Mouse (Mus musculus): ENCODE measurements around the gene Maneal.

Gene Maneal

DNA sequence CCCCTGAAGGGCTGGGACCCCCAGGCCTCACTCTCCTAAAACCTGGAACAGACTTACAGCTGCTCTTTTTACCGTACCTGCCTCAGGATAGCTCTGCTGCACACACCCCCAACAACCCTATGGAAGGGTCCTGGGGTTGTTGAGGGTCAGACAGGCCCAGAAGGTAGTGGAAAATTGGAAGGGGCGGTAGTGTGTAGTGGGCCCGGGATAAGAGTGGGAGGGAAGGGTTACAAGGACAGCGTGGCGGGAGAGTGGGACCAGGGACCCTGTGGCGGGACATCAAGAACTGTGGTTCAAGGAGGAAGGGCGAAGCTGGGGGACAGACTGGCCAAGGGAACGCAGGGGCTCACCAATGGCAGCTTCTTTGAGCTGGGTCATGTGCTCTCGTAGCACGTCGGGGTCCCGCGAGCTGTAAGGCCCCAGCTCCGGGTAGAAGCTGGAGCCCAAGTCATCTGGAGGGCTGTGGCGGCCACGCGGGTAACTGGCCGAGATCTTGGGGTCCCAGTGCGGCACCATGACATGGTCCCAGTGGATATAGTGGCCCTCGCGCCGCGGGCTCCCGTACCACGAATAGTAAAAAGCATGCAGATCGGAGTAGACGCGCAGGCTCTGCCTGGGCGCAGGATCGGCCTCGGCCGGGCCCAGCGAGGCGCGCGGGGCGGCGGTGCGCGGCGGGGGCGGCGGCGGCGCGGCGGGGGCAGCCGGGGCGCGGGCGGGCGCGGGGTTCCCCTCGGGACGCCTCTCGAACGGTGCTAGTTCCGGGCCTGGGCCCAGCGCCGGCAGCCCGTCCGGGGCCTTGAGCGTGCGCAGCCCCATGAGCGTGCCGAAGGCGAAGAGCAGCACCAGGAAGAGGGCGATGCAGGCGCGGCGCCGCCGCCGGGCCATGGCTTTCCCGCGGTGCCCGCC lies at the start of gene Maneal:
Maneal (minus strand) TSS at position 889 of the 906 bp plus-strand sequence.
- in situ Hi-C loops (cut with MboI; ENCODE audit: unreplicated experiment in 2 of 2) = no loop called here

DNA sequence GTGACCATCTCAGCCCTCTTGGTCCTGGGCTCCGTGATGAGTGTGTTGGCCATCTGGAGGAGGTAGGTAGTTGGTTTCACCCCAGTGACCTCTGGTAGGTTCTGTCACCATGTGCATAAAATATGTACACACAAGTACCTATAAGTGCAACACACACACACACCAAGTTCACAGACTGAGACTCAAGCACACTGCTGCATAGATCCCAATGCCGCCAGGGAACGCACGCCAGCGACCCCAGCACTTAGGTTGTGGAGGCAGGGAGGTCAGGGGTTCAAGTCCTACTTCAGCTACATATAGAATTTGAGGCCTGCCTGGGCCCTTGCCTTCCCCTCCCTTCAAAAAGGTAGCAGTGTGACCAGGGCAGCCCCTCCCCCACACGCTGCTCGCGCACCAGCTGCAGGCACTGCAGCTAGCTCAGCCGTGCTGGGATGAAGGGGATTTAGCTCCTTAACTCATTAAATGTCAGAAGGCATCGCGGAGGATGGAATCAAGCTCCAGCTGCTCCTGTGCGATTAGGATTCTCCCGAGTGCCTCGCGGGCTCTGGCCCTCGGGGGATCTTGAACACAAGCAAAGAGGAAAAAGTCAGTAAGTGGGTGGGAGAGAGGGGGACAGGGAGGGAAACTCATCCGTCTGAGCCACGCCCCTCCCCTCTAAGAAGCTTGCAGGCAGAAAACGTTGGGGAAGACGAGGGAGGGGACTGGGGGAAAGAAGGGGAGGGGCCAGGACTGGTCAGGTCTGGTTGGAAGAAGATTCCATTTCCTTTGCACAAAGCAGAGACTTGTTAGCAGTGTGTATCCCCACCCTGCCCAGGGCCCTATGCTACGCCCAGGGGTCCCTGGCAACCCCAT lies 44.2 kb upstream of the Maneal start:
- in situ Hi-C loops (cut with MboI; ENCODE audit: unreplicated experiment in 2 of 2) = no loop called here

GRCm38 (mm10) chr4:124905417-124905816 lies 43.4 kb upstream of the Maneal start:
- in situ Hi-C loops (cut with MboI; ENCODE audit: unreplicated experiment in 2 of 2) = no loop called here

DNA sequence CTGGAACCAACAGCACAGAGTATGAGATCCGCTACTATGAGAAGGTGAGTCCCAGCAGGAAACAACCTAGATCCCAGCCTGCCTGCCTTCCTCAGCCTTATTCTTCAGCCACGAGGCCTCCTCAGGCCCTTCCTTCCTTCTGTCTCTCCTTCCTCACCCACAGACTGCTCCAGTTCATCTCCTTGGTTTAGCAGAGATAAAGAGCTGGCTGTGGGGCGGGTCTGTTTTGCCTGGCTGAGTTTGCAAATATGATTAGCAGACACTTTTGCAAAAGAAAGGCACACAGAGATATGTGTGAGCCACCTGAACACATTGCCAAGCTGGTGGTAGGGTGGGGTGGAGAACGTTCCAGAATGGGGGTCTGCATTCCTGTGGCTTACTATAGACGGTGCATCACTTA lies 37.9 kb upstream of the Maneal start:
- in situ Hi-C loops (cut with MboI; ENCODE audit: unreplicated experiment in 2 of 2) = loop anchor here (25.0 kb wide), 2 partner anchors 712 to 763 kb away; no protein-coding TSS in a partner anchor

GRCm38 (mm10) chr4:124898428-124898827 lies 36.5 kb upstream of the Maneal start:
- in situ Hi-C loops (cut with MboI; ENCODE audit: unreplicated experiment in 2 of 2) = loop anchor here (25.0 kb wide), 2 partner anchors 714 to 761 kb away; no protein-coding TSS in a partner anchor

DNA sequence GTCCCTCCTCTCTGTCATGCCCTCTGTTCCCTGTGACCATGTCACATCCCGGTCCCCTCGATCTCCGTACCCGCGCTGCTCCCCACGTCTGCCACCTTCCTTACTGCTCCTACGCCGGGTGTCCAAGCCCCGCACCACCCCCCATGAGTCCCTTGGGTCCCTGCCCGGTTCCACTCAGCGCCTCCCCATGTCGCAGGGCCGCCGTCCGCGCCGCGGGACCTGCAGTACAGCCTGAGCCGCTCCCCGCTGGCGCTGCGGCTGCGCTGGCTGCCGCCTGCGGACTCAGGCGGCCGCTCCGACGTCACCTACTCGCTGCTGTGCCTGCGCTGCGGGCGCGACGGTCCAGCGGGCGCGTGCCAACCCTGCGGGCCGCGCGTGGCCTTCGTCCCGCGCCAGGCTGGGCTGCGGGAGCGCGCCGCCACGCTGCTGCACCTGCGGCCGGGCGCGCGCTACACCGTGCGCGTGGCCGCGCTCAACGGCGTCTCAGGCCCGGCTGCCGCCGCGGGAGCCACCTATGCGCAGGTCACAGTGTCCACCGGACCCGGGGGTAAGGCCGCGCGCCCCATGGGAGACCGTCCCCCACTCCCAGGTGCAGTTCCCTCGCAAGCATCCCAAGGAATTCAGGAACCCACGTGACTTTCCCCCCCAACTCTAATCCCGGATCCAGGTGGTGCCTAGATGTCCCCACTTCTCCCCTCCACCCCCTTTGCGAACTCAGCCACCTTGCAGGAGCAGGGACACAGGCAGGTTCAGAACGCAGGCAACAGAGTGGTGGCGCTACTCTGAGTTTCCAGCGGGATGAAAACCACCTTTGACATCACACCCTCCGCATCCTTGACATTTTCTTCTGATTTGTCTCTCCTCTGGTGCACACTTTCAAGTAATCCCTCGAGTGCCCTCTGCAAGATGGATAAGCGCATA lies 32.8 kb upstream of the Maneal start:
- in situ Hi-C loops (cut with MboI; ENCODE audit: unreplicated experiment in 2 of 2) = loop anchor here (25.0 kb wide), 2 partner anchors 718 to 757 kb away; no protein-coding TSS in a partner anchor

- in situ Hi-C loops (cut with MboI; ENCODE audit: unreplicated experiment in 2 of 2) = loop anchor here (25.0 kb wide), 2 partner anchors 719 to 756 kb away; no protein-coding TSS in a partner anchor
These were observed 31.8 kb upstream of the Maneal start for GRCm38 (mm10) chr4:124893769-124894168.

- in situ Hi-C loops (cut with MboI; ENCODE audit: unreplicated experiment in 2 of 2) = loop anchor here (25.0 kb wide), 2 partner anchors 721 to 754 kb away; no protein-coding TSS in a partner anchor
These were observed 28.9 kb upstream of the Maneal start for GRCm38 (mm10) chr4:124890831-124891230.

- in situ Hi-C loops (cut with MboI; ENCODE audit: unreplicated experiment in 2 of 2) = loop anchor here (25.0 kb wide), 2 partner anchors 722 to 753 kb away; no protein-coding TSS in a partner anchor
These were observed 28.0 kb upstream of the Maneal start for GRCm38 (mm10) chr4:124889935-124890334.

DNA sequence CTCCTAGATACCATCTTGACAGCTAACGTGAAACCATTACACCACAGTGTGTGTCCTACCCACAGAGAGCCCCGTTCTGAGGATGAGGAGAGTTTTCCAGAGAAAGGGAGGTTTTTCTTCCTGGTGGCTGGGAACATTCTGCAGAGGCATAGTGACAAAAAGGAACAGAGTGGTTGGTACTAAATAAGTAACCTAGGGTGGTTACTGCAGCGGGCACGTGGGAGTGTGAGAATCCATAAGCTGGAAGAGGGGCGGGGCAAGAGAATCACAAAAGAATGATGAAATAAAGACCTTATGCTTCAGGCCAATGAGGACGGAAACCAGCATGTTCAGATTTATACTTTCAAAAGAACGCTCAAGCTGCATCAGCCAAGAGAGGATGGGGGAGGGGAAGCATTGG lies 26.7 kb upstream of the Maneal start:
- in situ Hi-C loops (cut with MboI; ENCODE audit: unreplicated experiment in 2 of 2) = loop anchor here (25.0 kb wide), 2 partner anchors 724 to 751 kb away; no protein-coding TSS in a partner anchor

GRCm38 (mm10) chr4:124882151-124882729 lies 20.3 kb upstream of the Maneal start:
- in situ Hi-C loops (cut with MboI; ENCODE audit: unreplicated experiment in 2 of 2) = loop anchor here (25.0 kb wide), 2 partner anchors 730 to 745 kb away; no protein-coding TSS in a partner anchor

DNA sequence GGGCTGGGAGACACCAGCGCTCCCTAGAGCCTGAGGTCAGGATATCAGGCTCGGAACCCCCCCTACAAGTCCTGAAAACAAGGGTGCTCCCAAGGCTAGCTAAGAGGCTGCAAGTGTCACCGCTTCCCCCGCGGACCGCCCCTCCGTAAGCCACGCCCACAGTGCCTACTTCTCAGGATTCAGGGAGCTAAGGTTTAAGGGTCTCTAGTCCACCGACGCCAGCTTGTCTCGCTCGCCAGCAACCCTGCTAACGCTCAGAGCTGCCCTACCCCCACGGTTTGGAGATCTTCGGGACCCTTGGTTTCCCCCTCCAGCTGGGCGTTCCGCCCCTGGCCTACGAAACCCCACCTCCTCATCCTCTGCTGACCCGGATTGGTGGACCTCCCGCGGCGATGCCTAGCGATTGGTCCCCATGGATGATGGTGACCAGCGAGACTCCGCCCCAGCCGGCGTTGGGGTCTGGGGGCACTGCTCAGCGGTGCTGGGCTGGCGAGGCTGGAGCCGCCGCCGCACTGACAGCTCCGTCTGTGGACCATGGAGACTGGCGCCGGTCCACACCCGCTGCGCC lies 19.5 kb upstream of the Maneal start:
- in situ Hi-C loops (cut with MboI; ENCODE audit: unreplicated experiment in 2 of 2) = loop anchor here (25.0 kb wide), 2 partner anchors 731 to 744 kb away; no protein-coding TSS in a partner anchor

DNA sequence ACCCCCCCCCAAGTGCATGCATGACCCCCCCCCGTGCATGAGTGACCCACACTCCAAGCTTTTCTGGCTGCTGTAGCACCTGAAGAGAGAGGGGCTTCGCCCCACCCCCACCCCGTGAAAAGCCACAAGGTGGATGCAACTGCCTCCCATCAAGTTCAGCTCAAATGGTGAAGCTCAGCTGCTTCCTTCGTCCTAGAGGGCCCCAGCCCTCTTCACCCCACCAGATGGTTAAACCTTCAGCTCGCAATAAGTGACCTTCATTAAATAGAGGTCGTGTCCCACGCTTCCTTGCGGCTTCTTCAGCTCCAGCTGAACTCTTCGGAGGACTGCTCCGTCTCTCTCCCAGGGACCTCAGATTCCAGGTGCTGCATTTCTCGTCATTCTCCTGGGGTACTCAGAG lies 18.6 kb upstream of the Maneal start, which contains the start of gene Epha10:
Epha10 (plus strand) TSS at position 301 of the 400 bp plus-strand sequence.
- in situ Hi-C loops (cut with MboI; ENCODE audit: unreplicated experiment in 2 of 2) = loop anchor here (25.0 kb wide), 2 partner anchors 732 to 743 kb away; no protein-coding TSS in a partner anchor

DNA sequence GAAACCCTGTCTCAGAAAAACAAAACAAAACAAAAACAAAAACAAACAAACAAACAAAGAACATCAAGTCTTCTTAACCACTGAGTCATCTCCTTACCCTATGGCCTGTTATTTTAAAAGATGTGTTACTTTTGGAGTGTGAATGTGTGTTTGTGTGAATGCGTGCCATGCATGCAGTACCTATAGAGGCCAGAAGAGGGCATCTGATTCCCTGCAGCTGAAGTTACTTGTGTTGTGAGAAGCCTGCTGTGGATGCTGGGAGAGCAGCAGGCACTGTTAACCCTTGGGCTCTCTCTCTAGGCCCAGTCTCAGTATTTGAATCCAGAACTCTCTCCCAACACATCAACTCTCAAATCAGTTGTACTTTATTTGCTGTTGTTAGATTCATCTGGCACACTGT lies 10.7 kb upstream of the Maneal start:
- in situ Hi-C loops (cut with MboI; ENCODE audit: unreplicated experiment in 2 of 2) = no loop called here

DNA sequence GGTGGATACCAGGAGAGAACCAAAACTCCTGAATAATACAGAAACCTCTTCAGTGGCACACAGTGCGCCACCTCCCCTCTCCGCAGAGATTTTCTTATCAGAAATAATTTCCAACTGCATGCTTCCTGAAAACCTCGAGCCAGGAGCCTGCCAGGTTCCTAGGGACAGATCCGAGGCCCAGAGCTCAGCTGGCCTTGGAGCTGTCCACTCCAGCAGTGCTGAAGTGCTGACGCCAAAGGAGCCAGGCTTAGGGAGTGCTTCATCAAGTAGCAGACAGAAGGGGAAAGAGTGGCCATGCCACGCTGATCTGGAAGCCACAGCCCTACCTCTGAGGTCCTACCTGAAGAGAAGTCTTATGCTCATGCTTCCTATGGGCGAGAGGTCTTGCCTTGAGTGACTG lies 1.5 kb downstream of the Maneal start:
- in situ Hi-C loops (cut with MboI; ENCODE audit: unreplicated experiment in 2 of 2) = no loop called here

GRCm38 (mm10) chr4:124858370-124858769 lies 3.6 kb downstream of the Maneal start:
- in situ Hi-C loops (cut with MboI; ENCODE audit: unreplicated experiment in 2 of 2) = loop anchor here in 1 of 2 experiments (10.0 kb wide), 1 partner anchor 164 kb away; the partner anchor contains the start of gene Utp11

- in situ Hi-C loops (cut with MboI; ENCODE audit: unreplicated experiment in 2 of 2) = loop anchor here in 1 of 2 experiments (10.0 kb wide), 1 partner anchor 161 kb away; the partner anchor contains the start of gene Utp11
These were observed 5.7 kb downstream of the Maneal start for GRCm38 (mm10) chr4:124856294-124856693.

DNA sequence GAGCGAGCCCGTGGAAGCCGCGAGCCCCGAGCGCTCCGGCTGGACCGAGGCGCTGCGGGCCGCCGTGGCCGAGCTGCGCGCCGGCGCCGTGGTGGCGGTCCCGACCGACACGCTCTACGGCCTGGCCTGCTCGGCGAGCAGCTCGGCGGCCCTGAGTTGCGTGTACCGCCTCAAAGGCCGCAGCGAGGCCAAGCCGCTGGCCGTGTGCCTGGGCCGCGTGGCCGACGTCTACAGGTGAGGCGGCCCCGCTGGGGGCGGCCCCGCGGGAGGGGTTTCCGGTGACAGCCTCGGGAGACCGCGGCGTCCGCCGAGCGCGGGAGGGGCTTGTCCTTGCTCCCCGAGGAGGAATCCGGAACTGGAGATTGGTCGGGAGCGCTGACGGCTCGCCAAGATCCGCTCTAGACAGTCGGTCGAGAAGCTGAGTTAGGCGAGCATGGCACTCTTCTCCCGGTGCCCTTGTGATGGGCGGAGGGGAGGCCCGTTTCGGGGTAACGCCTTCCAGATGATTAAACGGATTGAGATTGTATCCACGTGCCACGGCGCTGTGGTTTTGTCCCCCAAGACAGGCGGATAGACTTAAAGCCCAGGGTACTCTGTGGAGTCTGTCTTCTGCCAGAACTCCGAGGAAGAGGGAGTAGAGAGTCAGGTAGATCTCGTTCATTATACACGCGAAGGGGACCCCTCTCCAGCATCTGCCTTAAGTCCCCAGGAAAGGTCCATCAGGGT lies 10.9 kb downstream of the Maneal start, which contains the start of gene 1110065P20Rik:
1110065P20Rik (minus strand) TSS at position 264 of the 726 bp plus-strand sequence.
- in situ Hi-C loops (cut with MboI; ENCODE audit: unreplicated experiment in 2 of 2) = loop anchor here in 1 of 2 experiments (5.0 to 10.0 kb wide), 2 partner anchors 156 to 894 kb away; partner anchors contain the start of gene Utp11

All from v-Abl transformed pro-B cells (cell line).